Mouse (Mus musculus) forebrain, embryonic 14.5 days (tissue): Measurements from ENCODE around the gene Khsrp. TPM values are rescaled to one million over a fixed set of nuclear protein-coding genes. Genes with fewer than 3 reads are reported as not detected.
A peak's percentile ranks its signal among the peaks of the same experiment; 100 is the strongest.

Experiments used
- ATAC-seq: fragments of 200-750 bp; cut with Nextera tagmentation; 2 replicates; pipeline ENCODE4 v1.8.0; 2017; ENCODE audit warnings: mild to moderate bottlenecking, moderate library complexity
- DNase-seq: peaks from one replicate; pipeline ENCODE4 v3.0.0-alpha.2; 2015; ENCODE audit warnings: low spot score
- H3K27ac ChIP-seq: fragments of 300-500 bp; sonication (generic); 2 replicates; pipeline ENCODE4 v1.5.1; 2014; ENCODE audit warnings: low read depth, mild to moderate bottlenecking, control low read depth, low read length, moderate library complexity
- H3K27me3 ChIP-seq: fragments of 300-500 bp; sonication (generic); replicated peaks from 2 replicates; pipeline ENCODE4 v1.6.1; 2014; ENCODE audit warnings: low read length, control low read depth, mixed read lengths; ENCODE audit not compliant: control insufficient read depth, insufficient read depth
- H3K36me3 ChIP-seq: fragments of 300-500 bp; sonication (generic); 2 replicates; pipeline ENCODE4 v1.6.1; 2014; ENCODE audit warnings: low read length, control low read depth; ENCODE audit not compliant: control insufficient read depth, insufficient read depth
- H3K4me1 ChIP-seq: fragments of 300-500 bp; sonication (generic); 2 replicates; pipeline ENCODE4 v1.6.1; 2014; ENCODE audit warnings: antibody characterized with exemption, low read length, control low read depth; ENCODE audit not compliant: control insufficient read depth, insufficient read depth
- H3K4me2 ChIP-seq: fragments of 300-500 bp; sonication (generic); 2 replicates; pipeline ENCODE4 v1.6.1; 2014; ENCODE audit warnings: mild to moderate bottlenecking, control low read depth, low read length
- H3K4me3 ChIP-seq: fragments of 300-500 bp; sonication (generic); 2 replicates; pipeline ENCODE4 v1.5.1; 2014; ENCODE audit warnings: low read depth, low read length, control low read depth
- H3K9ac ChIP-seq: fragments of 300-500 bp; sonication (generic); 2 replicates; pipeline ENCODE4 v1.6.1; 2014; ENCODE audit warnings: mild to moderate bottlenecking, low read length, control low read depth, moderate library complexity
- H3K9me3 ChIP-seq: fragments of 300-500 bp; sonication (generic); replicated peaks from 2 replicates; pipeline ENCODE4 v1.6.1; 2016; ENCODE audit warnings: low read length, control low read depth, mixed read lengths; ENCODE audit not compliant: control insufficient read depth
- whole genome bisulfite sequencing: fragments of 180-500 bp; shearing (Covaris S2); extraction: QIAGEN DNeasy Blood & Tissue Kit; methylation state at CpG from one replicate; pipeline ENCODE4 v1.1.7; 2014; 5-methylcytosine and 5-hydroxymethylcytosine counted together
- polyA plus RNA-seq: library from polyadenylated mRNA; unstranded; fragments of >200 nt; fragmentation: Nextera tagmentation; extraction: Ambion mirVana; gene quantifications from 2 replicates; pipeline ENCODE4 v1.2.1, GENCODE M21; 2014

Gene Khsrp
- 24.6 and 26.0 TPM in 2 replicates for polyA plus RNA-seq

DNA sequence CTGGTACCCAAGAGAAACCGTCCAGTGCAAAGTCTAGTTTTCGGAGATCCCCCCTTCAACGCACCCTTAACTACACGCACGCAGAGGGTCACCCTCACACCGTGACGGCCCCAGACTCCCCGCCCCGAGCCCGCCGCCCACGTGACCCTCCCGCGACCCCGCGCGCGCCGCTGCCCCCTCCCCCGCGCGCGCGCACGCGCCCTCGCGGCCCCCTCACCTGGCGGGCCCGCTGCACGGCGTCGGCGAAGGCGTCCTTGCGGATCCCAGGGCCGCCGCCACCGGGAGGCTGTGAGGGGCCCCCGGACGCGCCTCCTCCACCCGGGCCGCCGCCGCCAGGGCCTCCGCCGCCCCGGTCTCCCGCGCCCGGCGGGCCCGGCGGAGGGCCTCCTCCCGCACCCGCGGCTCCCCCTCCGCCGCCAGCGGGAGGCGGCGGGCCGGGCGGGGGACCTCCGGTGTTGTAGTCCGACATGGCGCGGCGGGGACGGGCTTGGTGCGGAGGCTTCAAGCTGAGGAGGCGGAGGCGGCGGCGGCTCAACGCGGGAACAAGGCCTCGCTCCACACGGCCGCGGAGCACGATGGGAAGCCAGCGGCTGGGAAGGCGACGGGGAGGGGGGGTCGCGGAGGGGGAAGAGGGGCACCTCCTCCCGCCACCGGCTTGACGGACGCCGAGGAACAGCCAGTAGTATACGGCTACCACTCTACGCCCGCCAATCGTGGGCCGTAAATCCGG lies at the start of gene Khsrp:
Gene Khsrp, minus strand, starts transcription at position 592 of the 730 bp plus-strand sequence.
- peak; percentile 39 for DNase-seq
- no peaks in the 10 kb centered on the region for H3K27me3 ChIP-seq
- H3K9me3 ChIP-seq: no peaks in the 10 kb centered on the region
- ATAC-seq: no peak
- H3K4me2 ChIP-seq: peak within 1 kb of the TSS; percentile 63
- H3K9ac ChIP-seq: peak within 1 kb of the TSS; percentile 99
- H3K36me3 ChIP-seq: peaks cover 26% of the 10 kb centered on the region
- WGBS: 1% methylated on average over 56 of the region's 99 CpGs
- H3K4me1 ChIP-seq: peaks cover 10% of the 10 kb centered on the region
- H3K4me3 ChIP-seq: peak within 1 kb of the TSS; percentile 98
- peak within 1 kb of the TSS; percentile 95 for H3K27ac ChIP-seq

DNA sequence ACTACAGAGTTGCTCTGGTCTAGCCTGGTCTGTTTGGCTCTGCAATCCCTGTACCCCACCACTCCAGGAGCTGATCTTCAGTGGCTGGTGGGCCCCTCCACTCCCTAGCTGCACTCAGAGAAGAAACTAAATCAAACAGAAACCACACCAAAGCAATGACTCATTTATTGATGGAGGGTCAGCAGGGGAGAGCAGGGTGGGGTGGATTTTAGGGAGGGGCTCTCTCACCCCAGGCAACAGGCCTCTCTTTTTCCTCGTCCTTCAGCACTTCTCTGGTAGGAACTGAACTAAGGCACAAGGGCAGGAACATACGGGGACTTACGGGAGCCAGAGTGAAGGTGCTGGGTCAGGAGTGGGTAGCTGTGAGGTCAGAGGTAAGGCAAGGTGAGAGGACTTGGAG lies 48.6 kb upstream of the Khsrp start:
- Histone ChIP-seq H3K4me3 (no peak overlapping the region), H3K9ac (no peak overlapping the region), H3K9me3 (no peaks in the 10 kb centered on the region), H3K36me3 (peaks cover 28% of the 10 kb centered on the region), H3K4me2 (no peak overlapping the region), H3K27me3 (no peaks in the 10 kb centered on the region), H3K27ac (no peak overlapping the region), H3K4me1 (no peaks in the 10 kb centered on the region)
- DNase-seq: no peak
- WGBS: 85% methylated on average over 3 of the region's 3 CpGs
- no peak for ATAC-seq

DNA sequence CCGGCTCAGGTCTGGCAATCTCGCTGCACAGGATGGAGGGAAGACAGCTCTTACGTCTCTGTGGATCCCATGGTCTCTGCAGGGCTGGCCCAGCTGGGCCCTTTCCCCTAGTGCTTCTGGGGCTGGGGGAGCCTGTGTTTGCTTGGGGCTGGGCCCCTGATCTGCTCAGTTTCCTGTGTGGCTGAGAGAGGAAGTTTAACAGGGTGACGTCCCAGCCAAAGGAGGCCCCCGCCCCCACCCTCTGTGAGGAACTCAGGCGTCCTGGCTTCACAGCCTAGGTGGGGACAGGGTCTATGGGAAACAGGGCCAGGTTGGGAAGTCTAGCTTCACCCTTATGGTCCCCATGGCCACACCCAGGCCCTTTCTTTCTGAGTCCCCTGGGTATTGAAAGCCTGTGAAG lies 47.0 kb upstream of the Khsrp start, which contains the start of gene Dennd1c:
Gene Dennd1c, minus strand, starts transcription at position 179 of the 400 bp plus-strand sequence.
- H3K27ac ChIP-seq: no peak within 1 kb of the TSS
- H3K4me3 ChIP-seq: no peak within 1 kb of the TSS
- DNase-seq (no peak), ATAC-seq (0 out of 2 replicates have a peak, but pooled peaks have one; percentile 14)
- H3K9me3 ChIP-seq: no peaks in the 10 kb centered on the region
- no peak within 1 kb of the TSS for H3K9ac ChIP-seq
- 51% methylated on average over 6 of the region's 6 CpGs for WGBS
- H3K36me3 ChIP-seq: peaks cover 25% of the 10 kb centered on the region
- no peaks in the 10 kb centered on the region for H3K27me3 ChIP-seq
- no peaks in the 10 kb centered on the region for H3K4me1 ChIP-seq
- H3K4me2 ChIP-seq: no peak within 1 kb of the TSS

DNA sequence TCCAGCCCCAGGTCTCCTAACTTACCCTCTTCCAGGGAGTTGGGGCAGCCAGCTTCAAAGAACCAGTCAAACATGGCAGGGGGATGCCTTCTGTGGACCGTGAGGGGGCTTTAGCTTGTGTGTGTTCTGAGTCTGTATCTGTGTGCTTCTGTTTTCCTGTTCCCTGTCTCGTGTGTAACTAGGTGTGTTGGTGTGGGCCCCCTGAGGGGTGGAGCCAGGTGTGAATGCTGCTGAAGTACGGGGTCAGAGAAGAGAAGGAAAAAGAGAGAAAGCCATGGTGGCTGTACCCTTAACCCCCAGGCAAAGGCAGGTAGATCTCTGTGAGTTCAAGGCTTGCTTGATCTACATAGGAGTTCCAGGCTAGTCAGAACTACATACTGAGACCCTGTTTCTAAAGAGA lies 45.6 kb upstream of the Khsrp start:
- Histone ChIP-seq H3K27ac (no peak overlapping the region), H3K4me2 (no peak overlapping the region), H3K4me3 (no peak overlapping the region), H3K9ac (no peak overlapping the region), H3K36me3 (peaks cover 22% of the 10 kb centered on the region), H3K27me3 (no peaks in the 10 kb centered on the region), H3K4me1 (no peaks in the 10 kb centered on the region), H3K9me3 (no peaks in the 10 kb centered on the region)
- ATAC-seq (no peak), DNase-seq (no peak)
- 68% methylated on average over 3 of the region's 3 CpGs for WGBS

DNA sequence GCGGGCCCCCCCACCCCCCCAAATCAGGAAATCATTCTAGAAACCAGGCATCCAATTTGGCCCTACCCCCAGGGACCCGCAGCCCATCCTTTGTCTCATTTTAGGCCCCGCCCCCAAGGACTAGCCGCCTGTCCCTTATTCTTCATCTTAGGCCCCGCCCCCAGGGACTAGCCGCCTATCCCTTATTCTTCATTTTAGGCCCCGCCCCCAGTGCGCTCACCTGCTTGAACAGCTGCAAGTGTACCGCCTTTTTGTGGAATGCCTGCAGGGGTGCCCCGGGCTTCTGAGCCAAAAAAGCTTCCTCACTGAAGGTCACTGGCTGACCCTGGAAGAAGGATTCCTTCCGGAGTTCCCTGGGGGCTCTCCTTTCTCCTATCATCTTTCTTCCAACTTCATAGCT lies 39.4 kb upstream of the Khsrp start:
- Histone ChIP-seq H3K36me3 (no peaks in the 10 kb centered on the region), H3K4me3 (peak overlapping the region; percentile 10), H3K27me3 (no peaks in the 10 kb centered on the region), H3K9ac (no peak overlapping the region), H3K4me2 (peak overlapping the region; percentile 40), H3K4me1 (no peaks in the 10 kb centered on the region), H3K9me3 (no peaks in the 10 kb centered on the region), H3K27ac (no peak overlapping the region)
- DNase-seq: peak; percentile 72
- WGBS: 4% methylated on average over 11 of the region's 11 CpGs
- peak; percentile 64 for ATAC-seq

DNA sequence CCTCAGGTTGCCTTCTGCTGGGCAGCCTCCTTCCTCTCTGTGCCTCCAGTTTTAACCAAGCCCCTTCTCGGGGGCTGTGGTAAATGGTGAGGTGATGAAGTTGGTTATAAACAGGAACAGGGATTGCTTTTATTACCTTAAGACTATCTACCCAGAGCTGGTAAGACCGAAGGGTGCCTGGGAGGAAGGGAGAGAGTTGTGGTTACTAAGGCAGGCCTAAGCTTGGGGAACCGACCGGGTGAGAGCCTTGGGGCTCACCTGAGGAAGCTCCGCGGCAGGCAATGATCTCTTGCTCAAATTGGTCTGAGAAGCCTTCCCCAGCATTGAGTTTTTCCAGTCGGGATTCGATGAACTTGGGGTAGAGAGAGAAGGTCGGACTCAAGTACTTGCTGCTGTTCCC lies 39.0 kb upstream of the Khsrp start:
- peak overlapping the region; percentile 40 for H3K4me2 ChIP-seq
- peak overlapping the region; percentile 10 for H3K4me3 ChIP-seq
- no peaks in the 10 kb centered on the region for H3K27me3 ChIP-seq
- DNase-seq (no peak), ATAC-seq (no peak)
- H3K27ac ChIP-seq: no peak overlapping the region
- H3K9me3 ChIP-seq: no peaks in the 10 kb centered on the region
- peak overlapping the region; percentile 30; the same call in 1 of the 2 replicates for H3K9ac ChIP-seq
- no peaks in the 10 kb centered on the region for H3K4me1 ChIP-seq
- no peaks in the 10 kb centered on the region for H3K36me3 ChIP-seq
- WGBS: 13% methylated on average over 9 of the region's 9 CpGs

DNA sequence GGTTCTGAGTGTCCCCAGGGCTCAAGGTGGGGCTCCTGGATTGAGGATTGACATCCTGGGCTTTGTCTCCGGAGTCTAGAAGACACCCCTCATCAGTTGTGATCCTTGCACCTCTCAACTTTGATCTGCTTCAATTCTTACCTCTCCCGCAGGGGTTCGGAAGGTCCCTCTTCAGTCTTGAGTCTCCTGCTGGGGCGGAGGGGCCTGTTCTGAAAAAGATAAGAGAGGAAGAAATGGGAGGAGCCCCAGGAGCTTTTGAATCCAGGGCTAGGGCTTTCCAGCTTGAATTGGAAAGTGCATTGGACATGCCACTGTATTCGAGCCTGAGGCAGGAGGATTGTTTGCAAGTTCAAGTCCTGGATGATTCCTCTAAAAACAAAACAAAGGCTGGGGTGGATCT lies 35.6 kb upstream of the Khsrp start:
- no peak overlapping the region for H3K4me3 ChIP-seq
- H3K27ac ChIP-seq: no peak overlapping the region
- DNase-seq (no peak), ATAC-seq (no peak)
- no peak overlapping the region for H3K9ac ChIP-seq
- peaks cover 15% of the 10 kb centered on the region for H3K27me3 ChIP-seq
- no peaks in the 10 kb centered on the region for H3K9me3 ChIP-seq
- 60% methylated on average over 5 of the region's 5 CpGs for WGBS
- H3K4me2 ChIP-seq: no peak overlapping the region
- no peaks in the 10 kb centered on the region for H3K36me3 ChIP-seq
- H3K4me1 ChIP-seq: peaks cover 2% of the 10 kb centered on the region; the same call in 1 of the 2 replicates

DNA sequence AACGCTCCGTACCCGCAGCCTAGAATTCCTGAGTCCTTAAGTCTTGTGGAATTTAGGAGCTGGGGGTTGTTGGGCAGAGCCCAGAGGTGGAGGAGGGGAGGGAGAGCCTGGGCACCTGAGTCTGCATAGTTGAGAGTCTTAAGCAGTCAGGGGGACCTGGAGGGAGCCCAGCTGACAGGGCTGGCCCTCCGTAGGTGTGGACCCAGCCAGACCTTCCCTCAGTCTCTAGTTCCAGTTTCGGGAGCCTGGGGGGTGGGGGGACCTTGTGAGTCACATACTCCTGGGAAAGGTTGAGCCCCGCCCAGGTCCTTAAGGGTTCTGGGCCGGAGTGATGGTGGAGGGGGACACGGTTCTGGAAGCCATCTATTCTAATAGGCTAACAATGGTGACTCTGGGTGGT lies 31.7 kb upstream of the Khsrp start:
- Histone ChIP-seq H3K9me3 (no peaks in the 10 kb centered on the region), H3K4me1 (peaks cover 15% of the 10 kb centered on the region), H3K36me3 (no peaks in the 10 kb centered on the region), H3K27ac (no peak overlapping the region), H3K4me2 (no peak overlapping the region), H3K4me3 (no peak overlapping the region), H3K9ac (no peak overlapping the region), H3K27me3 (peaks cover 25% of the 10 kb centered on the region)
- DNase-seq: no peak
- WGBS: 11% methylated on average over 8 of the region's 8 CpGs
- no peak for ATAC-seq

DNA sequence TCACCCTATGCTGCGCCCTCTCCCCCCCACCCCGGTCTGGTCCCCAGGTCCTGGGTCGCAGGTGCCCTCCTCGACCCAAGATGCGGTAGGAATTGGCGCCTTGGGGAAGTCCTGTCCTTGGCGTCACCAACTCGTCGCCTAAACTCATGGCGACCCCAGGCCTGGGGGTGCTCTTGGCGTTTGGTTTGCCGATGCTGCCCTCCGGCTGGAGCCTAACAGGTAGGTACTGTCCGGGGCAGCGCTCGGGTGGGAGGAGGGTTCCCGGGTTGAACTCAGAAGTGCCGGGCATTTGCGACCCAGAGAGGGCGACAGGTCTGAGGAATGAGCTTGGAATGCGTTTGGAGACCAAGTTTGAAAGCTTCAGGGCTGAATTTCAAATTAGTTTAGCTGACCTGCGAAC lies 31.2 kb upstream of the Khsrp start:
- H3K9me3 ChIP-seq: no peaks in the 10 kb centered on the region
- H3K9ac ChIP-seq: no peak overlapping the region
- H3K4me2 ChIP-seq: peak overlapping the region; percentile 41
- H3K4me1 ChIP-seq: peaks cover 15% of the 10 kb centered on the region
- H3K27ac ChIP-seq: no peak overlapping the region
- peaks cover 25% of the 10 kb centered on the region for H3K27me3 ChIP-seq
- under 1% methylated on average over 17 of the region's 22 CpGs for WGBS
- ATAC-seq: no peak
- H3K4me3 ChIP-seq: peak overlapping the region; percentile 16; the same call in 1 of the 2 replicates
- DNase-seq: no peak
- no peaks in the 10 kb centered on the region for H3K36me3 ChIP-seq
